Mouse (Mus musculus): ENCODE results near the gene Chkb. TPM values are rescaled to one million over a fixed set of nuclear protein-coding genes. Genes with fewer than 3 reads are reported as not detected.

The Chkb gene
- polyA plus RNA-seq, 1 experiment from 2014 or later, result 44.7 TPM

DNA sequence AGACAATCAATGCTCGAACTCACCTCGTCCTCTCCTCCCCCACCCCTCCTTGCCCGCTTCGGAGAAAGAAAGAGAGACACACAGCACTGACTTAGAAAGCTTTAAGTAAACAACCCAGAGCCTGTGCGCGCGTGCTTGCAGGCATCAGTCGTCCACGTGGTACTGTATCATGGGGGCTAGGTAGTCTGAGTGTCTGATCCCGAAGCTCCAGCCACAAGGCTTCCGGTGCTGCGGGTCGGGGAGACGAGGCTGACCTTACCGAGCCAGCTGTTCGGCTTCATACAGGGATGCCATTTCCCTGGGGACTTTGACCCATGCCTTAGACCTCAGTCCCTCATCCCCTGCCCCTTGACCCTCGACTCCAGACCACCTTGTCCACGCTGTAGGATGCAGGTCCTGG, 52.3 kb downstream of the Chkb start:
- H3K9me3 ChIP-seq (ENCODE audit: control insufficient read depth, low read length), result no peaks in the 10 kb centered on the region
- no peak overlapping the region for H3K9ac ChIP-seq (ENCODE audit: low read depth, low read length)
- peaks cover 4% of the 10 kb centered on the region for H3K36me3 ChIP-seq (ENCODE audit: control insufficient read depth, insufficient read depth, low read length)
- peaks cover 59% of the 10 kb centered on the region for H3K27me3 ChIP-seq (replicated peaks; ENCODE audit: control insufficient read depth, insufficient read depth, low read length)
- peaks cover 20% of the 10 kb centered on the region; the same call in 1 of the 2 replicates for H3K4me1 ChIP-seq (ENCODE audit: control insufficient read depth, insufficient read depth, low read length)
- no peak overlapping the region for H3K27ac ChIP-seq (replicated peaks; ENCODE audit: low read depth, low read length)
- no peak overlapping the region for H3K4me2 ChIP-seq (ENCODE audit: low read depth, low read length)
- no peak for DNase-seq (ENCODE audit: low spot score)
- 6% methylated on average over 15 of the region's 18 CpGs for WGBS
- no peak overlapping the region for H3K4me3 ChIP-seq (ENCODE audit: low read depth, low read length)
- no peak for ATAC-seq (ENCODE audit: low read depth)

- peaks cover 20% of the 10 kb centered on the region; the same call in 1 of the 2 replicates for H3K4me1 ChIP-seq (ENCODE audit: control insufficient read depth, insufficient read depth, low read length)
- no peak within 1 kb of the TSS for H3K27ac ChIP-seq (replicated peaks; ENCODE audit: low read depth, low read length)
- H3K4me2 ChIP-seq (ENCODE audit: low read depth, low read length), result no peak within 1 kb of the TSS
- no peak within 1 kb of the TSS for H3K4me3 ChIP-seq (ENCODE audit: low read depth, low read length)
- peaks cover 8% of the 10 kb centered on the region for H3K36me3 ChIP-seq (ENCODE audit: control insufficient read depth, insufficient read depth, low read length)
- no peaks in the 10 kb centered on the region for H3K9me3 ChIP-seq (ENCODE audit: control insufficient read depth, low read length)
- H3K9ac ChIP-seq (ENCODE audit: low read depth, low read length), result no peak within 1 kb of the TSS
- peaks cover 59% of the 10 kb centered on the region for H3K27me3 ChIP-seq (replicated peaks; ENCODE audit: control insufficient read depth, insufficient read depth, low read length)
- WGBS, result 19% methylated on average over 16 of the region's 16 CpGs
- DNase-seq (ENCODE audit: low spot score) (no peak), ATAC-seq (ENCODE audit: low read depth) (no peak)
Measured at GRCm38 (mm10) chr15:89376957-89377356, 52.8 kb downstream of the Chkb start, which contains the start of gene Tymp. Tymp (minus strand) TSS chr15:89377039.

Other genes with a start within 250 kb of the Chkb start
- 158 and 169 TPM in 2 replicates for gene Plxnb2, start 249.1 kb downstream of the Chkb start, polyA plus RNA-seq (2014; fragmentation: Nextera tagmentation; extraction: Ambion mirVana)
- gene Dennd6b, start 233.4 kb downstream of the Chkb start, polyA plus RNA-seq (2014; fragmentation: Nextera tagmentation; extraction: Ambion mirVana), result 11.4 and 13.1 TPM in 2 replicates
- 27.3 and 32.2 TPM in 2 replicates for gene Ppp6r2, start 218.4 kb downstream of the Chkb start, polyA plus RNA-seq (2014; fragmentation: Nextera tagmentation; extraction: Ambion mirVana)
- gene Sbf1, start 114.6 kb downstream of the Chkb start, polyA plus RNA-seq (2014; fragmentation: Nextera tagmentation; extraction: Ambion mirVana), result 58.2 and 65.6 TPM in 2 replicates
- gene Adm2, start 107.2 kb downstream of the Chkb start, polyA plus RNA-seq (2014; fragmentation: Nextera tagmentation; extraction: Ambion mirVana), result 0.21 TPM in 1 of 2 replicates, not detected in the other
- not detected in 2 replicates for gene Miox, start 95.5 kb downstream of the Chkb start, polyA plus RNA-seq (2014; fragmentation: Nextera tagmentation; extraction: Ambion mirVana)
- 47.8 and 59.1 TPM in 2 replicates for gene Lmf2, start 74.2 kb downstream of the Chkb start, polyA plus RNA-seq (2014; fragmentation: Nextera tagmentation; extraction: Ambion mirVana)
- gene Ncaph2, start 74.2 kb downstream of the Chkb start, polyA plus RNA-seq (2014; fragmentation: Nextera tagmentation; extraction: Ambion mirVana), result 139 and 162 TPM in 2 replicates
- 6.0 and 6.3 TPM in 2 replicates for gene Sco2, start 56.1 kb downstream of the Chkb start, polyA plus RNA-seq (2014; fragmentation: Nextera tagmentation; extraction: Ambion mirVana)
- 1.6 TPM in 2 replicates for gene Tymp, start 52.9 kb downstream of the Chkb start, polyA plus RNA-seq (2014; fragmentation: Nextera tagmentation; extraction: Ambion mirVana)
- 1.3 and 1.7 TPM in 2 replicates for gene Odf3b, start 50.6 kb downstream of the Chkb start, polyA plus RNA-seq (2014; fragmentation: Nextera tagmentation; extraction: Ambion mirVana)
- not detected in 2 replicates for gene Klhdc7b, start 45.0 kb downstream of the Chkb start, polyA plus RNA-seq (2014; fragmentation: Nextera tagmentation; extraction: Ambion mirVana)
- gene Syce3, start 19.4 kb downstream of the Chkb start, polyA plus RNA-seq (2014; fragmentation: Nextera tagmentation; extraction: Ambion mirVana), result not detected in 2 replicates
- 3.9 and 7.7 TPM in 2 replicates for gene Cpt1b, start 4.0 kb downstream of the Chkb start, polyA plus RNA-seq (2014; fragmentation: Nextera tagmentation; extraction: Ambion mirVana)
- gene C730034F03Rik, start 319 bp downstream of the Chkb start, polyA plus RNA-seq (2014; fragmentation: Nextera tagmentation; extraction: Ambion mirVana), result 1.1 and 2.3 TPM in 2 replicates
- not detected in 2 replicates for gene Gm44502, start 212 bp downstream of the Chkb start, polyA plus RNA-seq (2014; fragmentation: Nextera tagmentation; extraction: Ambion mirVana)
- 4.3 and 5.2 TPM in 2 replicates for gene Mapk8ip2, start 24.0 kb upstream of the Chkb start, polyA plus RNA-seq (2014; fragmentation: Nextera tagmentation; extraction: Ambion mirVana)
- 18.5 and 20.7 TPM in 2 replicates for gene Arsa, start 47.5 kb upstream of the Chkb start, polyA plus RNA-seq (2014; fragmentation: Nextera tagmentation; extraction: Ambion mirVana)
- gene Shank3, start 69.7 kb upstream of the Chkb start, polyA plus RNA-seq (2014; fragmentation: Nextera tagmentation; extraction: Ambion mirVana), result 1.9 and 2.0 TPM in 2 replicates
- gene Acr, start 138.4 kb upstream of the Chkb start, polyA plus RNA-seq (2014; fragmentation: Nextera tagmentation; extraction: Ambion mirVana), result 0.22 and 0.38 TPM in 2 replicates
- 44.4 and 45.7 TPM in 2 replicates for gene Rabl2, start 162.0 kb upstream of the Chkb start, polyA plus RNA-seq (2014; fragmentation: Nextera tagmentation; extraction: Ambion mirVana)

All from embryonic facial prominence, embryonic 14.5 days (tissue).